Mouse (Mus musculus): ENCODE measurements around the gene Mbd6. TPM values are rescaled to one million over a fixed set of nuclear protein-coding genes. Genes with fewer than 3 reads are reported as not detected.

Gene Mbd6
- polyA plus RNA-seq, 1 experiment from 2014 or later: 17.5 TPM

- no peak overlapping the region for H3K4me2 ChIP-seq (replicated peaks; ENCODE audit: low read depth, low read length)
- DNase-seq (ENCODE audit: low spot score) (no peak), ATAC-seq (ENCODE audit: low FRiP score) (no peak)
- H3K4me3 ChIP-seq (ENCODE audit: low read depth, low read length): no peak overlapping the region
- H3K27me3 ChIP-seq (ENCODE audit: control insufficient read depth, insufficient read depth, low read length): no peaks in the 10 kb centered on the region
- H3K36me3 ChIP-seq (ENCODE audit: control insufficient read depth, insufficient read depth, low read length): peaks cover 9% of the 10 kb centered on the region
- no peaks in the 10 kb centered on the region for H3K9me3 ChIP-seq (ENCODE audit: control insufficient read depth, low read length)
- H3K4me1 ChIP-seq (replicated peaks; ENCODE audit: control insufficient read depth, insufficient read depth, low read length): no peaks in the 10 kb centered on the region; the same call in 1 of the 2 replicates
- no peak overlapping the region for H3K9ac ChIP-seq (ENCODE audit: low read depth, low read length)
- no peak overlapping the region for H3K27ac ChIP-seq (ENCODE audit: low read depth, low read length)
- WGBS: 88% methylated on average over 3 of the region's 3 CpGs
Observed at GRCm38 (mm10) chr10:127293590-127294113, 4.8 kb upstream of the Mbd6 start.

GRCm38 (mm10) chr10:127292987-127293538 is 4.2 kb upstream of the Mbd6 start:
- Histone ChIP-seq H3K27me3 (ENCODE audit: control insufficient read depth, insufficient read depth, low read length) (no peaks in the 10 kb centered on the region), H3K4me3 (ENCODE audit: low read depth, low read length) (no peak overlapping the region), H3K4me2 (replicated peaks; ENCODE audit: low read depth, low read length) (no peak overlapping the region), H3K4me1 (replicated peaks; ENCODE audit: control insufficient read depth, insufficient read depth, low read length) (no peaks in the 10 kb centered on the region; the same call in 1 of the 2 replicates), H3K9me3 (ENCODE audit: control insufficient read depth, low read length) (no peaks in the 10 kb centered on the region), H3K9ac (ENCODE audit: low read depth, low read length) (no peak overlapping the region), H3K27ac (ENCODE audit: low read depth, low read length) (no peak overlapping the region), H3K36me3 (ENCODE audit: control insufficient read depth, insufficient read depth, low read length) (peaks cover 9% of the 10 kb centered on the region)
- WGBS: 91% methylated on average over 6 of the region's 6 CpGs
- ATAC-seq (ENCODE audit: low FRiP score) (no peak), DNase-seq (ENCODE audit: low spot score) (no peak)

GRCm38 (mm10) chr10:127291881-127292638 is 3.2 kb upstream of the Mbd6 start:
- Histone ChIP-seq H3K9ac (ENCODE audit: low read depth, low read length) (peak overlapping the region; percentile 76), H3K27ac (ENCODE audit: low read depth, low read length) (0 out of 2 replicates have a peak overlapping the region, but pooled peaks have one; percentile 99), H3K4me1 (replicated peaks; ENCODE audit: control insufficient read depth, insufficient read depth, low read length) (peaks cover 10% of the 10 kb centered on the region), H3K27me3 (ENCODE audit: control insufficient read depth, insufficient read depth, low read length) (no peaks in the 10 kb centered on the region), H3K36me3 (ENCODE audit: control insufficient read depth, insufficient read depth, low read length) (peaks cover 6% of the 10 kb centered on the region), H3K4me2 (replicated peaks; ENCODE audit: low read depth, low read length) (peak overlapping the region; percentile 85), H3K9me3 (ENCODE audit: control insufficient read depth, low read length) (no peaks in the 10 kb centered on the region), H3K4me3 (ENCODE audit: low read depth, low read length) (peak overlapping the region; percentile 58)
- no peak for DNase-seq (ENCODE audit: low spot score)
- no peak for ATAC-seq (ENCODE audit: low FRiP score)
- 61% methylated on average over 5 of the region's 5 CpGs for WGBS

- Histone ChIP-seq H3K4me2 (replicated peaks; ENCODE audit: low read depth, low read length) (peak overlapping the region; percentile 85), H3K9ac (ENCODE audit: low read depth, low read length) (peak overlapping the region; percentile 76), H3K27ac (ENCODE audit: low read depth, low read length) (peak overlapping the region; percentile 99), H3K36me3 (ENCODE audit: control insufficient read depth, insufficient read depth, low read length) (peaks cover 4% of the 10 kb centered on the region), H3K4me1 (replicated peaks; ENCODE audit: control insufficient read depth, insufficient read depth, low read length) (peaks cover 16% of the 10 kb centered on the region), H3K4me3 (ENCODE audit: low read depth, low read length) (peak overlapping the region; percentile 58), H3K27me3 (ENCODE audit: control insufficient read depth, insufficient read depth, low read length) (no peaks in the 10 kb centered on the region), H3K9me3 (ENCODE audit: control insufficient read depth, low read length) (no peaks in the 10 kb centered on the region)
- peak; percentile 53 for ATAC-seq (ENCODE audit: low FRiP score)
- WGBS: 4% methylated on average over 19 of the region's 19 CpGs
- peak; percentile 73 for DNase-seq (ENCODE audit: low spot score)
Observed at GRCm38 (mm10) chr10:127290930-127291880, 2.4 kb upstream of the Mbd6 start.

GRCm38 (mm10) chr10:127290307-127290929 is 1.6 kb upstream of the Mbd6 start:
- H3K4me2 ChIP-seq (replicated peaks; ENCODE audit: low read depth, low read length): peak overlapping the region; percentile 85
- 1% methylated on average over 46 of the region's 47 CpGs for WGBS
- no peaks in the 10 kb centered on the region for H3K27me3 ChIP-seq (ENCODE audit: control insufficient read depth, insufficient read depth, low read length)
- peak overlapping the region; percentile 58 for H3K4me3 ChIP-seq (ENCODE audit: low read depth, low read length)
- no peaks in the 10 kb centered on the region for H3K9me3 ChIP-seq (ENCODE audit: control insufficient read depth, low read length)
- H3K27ac ChIP-seq (ENCODE audit: low read depth, low read length): peak overlapping the region; percentile 99
- H3K4me1 ChIP-seq (replicated peaks; ENCODE audit: control insufficient read depth, insufficient read depth, low read length): peaks cover 18% of the 10 kb centered on the region
- peak; percentile 100 for DNase-seq (ENCODE audit: low spot score)
- ATAC-seq (ENCODE audit: low FRiP score): peak; percentile 93
- peaks cover 3% of the 10 kb centered on the region; the same call in 1 of the 2 replicates for H3K36me3 ChIP-seq (ENCODE audit: control insufficient read depth, insufficient read depth, low read length)
- H3K9ac ChIP-seq (ENCODE audit: low read depth, low read length): peak overlapping the region; percentile 76

GRCm38 (mm10) chr10:127289573-127290191 is 864 bp upstream of the Mbd6 start:
- Histone ChIP-seq H3K4me1 (replicated peaks; ENCODE audit: control insufficient read depth, insufficient read depth, low read length) (peaks cover 18% of the 10 kb centered on the region), H3K9me3 (ENCODE audit: control insufficient read depth, low read length) (no peaks in the 10 kb centered on the region), H3K4me3 (ENCODE audit: low read depth, low read length) (peak overlapping the region; percentile 58), H3K9ac (ENCODE audit: low read depth, low read length) (peak overlapping the region; percentile 74), H3K27me3 (ENCODE audit: control insufficient read depth, insufficient read depth, low read length) (no peaks in the 10 kb centered on the region), H3K4me2 (replicated peaks; ENCODE audit: low read depth, low read length) (peak overlapping the region; percentile 85), H3K36me3 (ENCODE audit: control insufficient read depth, insufficient read depth, low read length) (peaks cover 3% of the 10 kb centered on the region; the same call in 1 of the 2 replicates), H3K27ac (ENCODE audit: low read depth, low read length) (peak overlapping the region; percentile 99)
- under 1% methylated on average over 15 of the region's 15 CpGs for WGBS
- ATAC-seq (ENCODE audit: low FRiP score): peak; percentile 13; the same call in 1 of the 2 replicates
- no peak for DNase-seq (ENCODE audit: low spot score)

GRCm38 (mm10) chr10:127288328-127288799 is 454 bp downstream of the Mbd6 start:
- Histone ChIP-seq H3K4me1 (replicated peaks; ENCODE audit: control insufficient read depth, insufficient read depth, low read length) (peaks cover 18% of the 10 kb centered on the region), H3K4me2 (replicated peaks; ENCODE audit: low read depth, low read length) (peak overlapping the region; percentile 85), H3K36me3 (ENCODE audit: control insufficient read depth, insufficient read depth, low read length) (peaks cover 8% of the 10 kb centered on the region; the same call in 1 of the 2 replicates), H3K4me3 (ENCODE audit: low read depth, low read length) (peak overlapping the region; percentile 58), H3K27me3 (ENCODE audit: control insufficient read depth, insufficient read depth, low read length) (no peaks in the 10 kb centered on the region), H3K27ac (ENCODE audit: low read depth, low read length) (peak overlapping the region; percentile 99), H3K9me3 (ENCODE audit: control insufficient read depth, low read length) (no peaks in the 10 kb centered on the region), H3K9ac (ENCODE audit: low read depth, low read length) (peak overlapping the region; percentile 74)
- 2% methylated on average over 17 of the region's 28 CpGs for WGBS
- no peak for DNase-seq (ENCODE audit: low spot score)
- ATAC-seq (ENCODE audit: low FRiP score): peak; percentile 10
